Mouse (Mus musculus): ENCODE results near the gene Tomm6. TPM values are rescaled to one million over a fixed set of nuclear protein-coding genes. Genes with fewer than 3 reads are reported as not detected.
"Not testable (repeated sequence)": the region's sequence is repeated elsewhere in the genome, so short reads cannot be mapped to it uniquely, and the experiment has no call there.

Gene Tomm6
- polyA plus RNA-seq, 1 experiment, result 11.4 TPM

GRCm38 (mm10) chr17:47669166-47669565 is 19.0 kb downstream of the Tomm6 start:
- peaks cover 56% of the 10 kb centered on the region for H3K36me3 ChIP-seq (ENCODE audit: control insufficient read depth)
- H3K27me3 ChIP-seq (ENCODE audit: control insufficient read depth), result peaks cover 24% of the 10 kb centered on the region
- H3K4me3 ChIP-seq (replicated peaks), result no peak overlapping the region
- no peak for TF ChIP-seq GATA1 (IDR thresholded peaks at IDR 0.05; ENCODE audit: low read length)
- TF ChIP-seq TAL1 (IDR thresholded peaks at IDR 0.05; ENCODE audit: low read length), result no peak
- no peaks in the 10 kb centered on the region for H3K9me3 ChIP-seq (ENCODE audit: control insufficient read depth, low read length)
- H3K4me1 ChIP-seq (ENCODE audit: control insufficient read depth), result peaks cover 13% of the 10 kb centered on the region

DNA sequence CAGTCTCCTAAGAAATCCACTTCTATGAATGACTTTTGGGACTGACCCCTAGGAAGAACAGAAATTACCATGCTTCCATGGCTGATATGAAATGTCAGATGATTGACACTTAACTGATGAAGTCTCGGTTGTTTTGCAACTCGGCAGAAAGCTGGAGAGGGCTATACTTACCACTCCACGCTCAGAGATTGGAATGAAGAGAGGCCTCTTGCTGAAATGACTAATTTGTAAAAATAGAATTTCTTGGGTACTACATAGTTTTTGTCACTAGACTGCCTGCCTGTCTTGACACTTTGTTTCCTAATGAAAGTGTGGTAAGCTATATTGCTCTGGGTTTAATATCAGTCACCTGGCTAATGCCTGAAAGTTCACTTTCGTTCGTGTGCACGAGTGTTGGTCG is 23.7 kb downstream of the Tomm6 start:
- no peaks in the 10 kb centered on the region for H3K27me3 ChIP-seq (ENCODE audit: control insufficient read depth)
- peaks cover 61% of the 10 kb centered on the region for H3K36me3 ChIP-seq (ENCODE audit: control insufficient read depth)
- H3K4me1 ChIP-seq (ENCODE audit: control insufficient read depth), result peaks cover 4% of the 10 kb centered on the region; the same call in 1 of the 2 replicates
- H3K9me3 ChIP-seq (ENCODE audit: control insufficient read depth, low read length), result no peaks in the 10 kb centered on the region
- no peak for TF ChIP-seq TAL1 (IDR thresholded peaks at IDR 0.05; ENCODE audit: low read length)
- no peak for TF ChIP-seq GATA1 (IDR thresholded peaks at IDR 0.05; ENCODE audit: low read length)
- no peak overlapping the region for H3K4me3 ChIP-seq (replicated peaks)

DNA sequence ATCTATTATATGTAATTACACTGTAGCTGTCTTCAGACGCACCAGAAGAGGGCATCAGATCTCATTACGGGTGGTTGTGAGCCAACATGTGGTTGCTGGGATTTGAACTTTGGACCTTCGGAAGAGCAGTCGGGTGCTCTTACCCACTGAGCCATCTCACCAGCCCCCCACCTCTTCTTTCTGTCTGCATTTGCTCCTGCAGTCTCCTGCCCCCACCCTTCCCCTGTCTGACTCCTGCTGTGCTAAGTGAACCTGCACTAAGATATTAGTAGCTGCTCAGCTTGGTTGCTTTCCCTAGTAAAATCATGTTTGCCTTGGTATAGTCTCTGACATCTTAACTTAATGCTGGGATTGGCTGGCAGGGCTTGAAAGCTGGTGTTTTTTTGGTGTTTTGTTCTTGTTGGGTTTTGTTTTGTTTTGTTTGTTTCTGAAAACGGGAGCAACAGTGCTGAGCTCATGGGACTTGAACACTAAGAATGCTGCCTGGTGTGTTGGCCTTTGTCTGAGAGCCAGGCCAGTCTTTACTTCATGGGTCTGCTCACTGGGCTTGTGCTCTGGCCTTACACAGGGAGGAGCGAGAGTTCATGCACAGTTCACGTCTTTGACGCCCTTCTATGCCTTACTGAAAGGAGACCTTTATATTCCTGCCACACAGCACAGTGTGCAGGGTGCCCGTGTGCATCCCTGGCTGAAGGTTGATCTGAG is 25.0 kb downstream of the Tomm6 start:
- no peaks in the 10 kb centered on the region for H3K9me3 ChIP-seq (ENCODE audit: control insufficient read depth, low read length)

GRCm38 (mm10) chr17:47658741-47659243 is 29.4 kb downstream of the Tomm6 start:
- H3K27me3 ChIP-seq (ENCODE audit: control insufficient read depth), result no peaks in the 10 kb centered on the region
- TF ChIP-seq TAL1 (IDR thresholded peaks at IDR 0.05; ENCODE audit: low read length) (no peak), GATA1 (IDR thresholded peaks at IDR 0.05; ENCODE audit: low read length) (no peak)
- H3K36me3 ChIP-seq (ENCODE audit: control insufficient read depth), result peaks cover 59% of the 10 kb centered on the region
- no peak overlapping the region for H3K4me3 ChIP-seq (replicated peaks)
- no peaks in the 10 kb centered on the region for H3K9me3 ChIP-seq (ENCODE audit: control insufficient read depth, low read length)
- peaks cover 2% of the 10 kb centered on the region; the same call in 1 of the 2 replicates for H3K4me1 ChIP-seq (ENCODE audit: control insufficient read depth)

More for the DNA sequence above, 25.0 kb downstream of the Tomm6 start:
- Histone ChIP-seq H3K4me1 (ENCODE audit: control insufficient read depth) (peaks cover 4% of the 10 kb centered on the region; the same call in 1 of the 2 replicates), H3K36me3 (ENCODE audit: control insufficient read depth) (peaks cover 65% of the 10 kb centered on the region), H3K27me3 (ENCODE audit: control insufficient read depth) (no peaks in the 10 kb centered on the region), H3K4me3 (replicated peaks) (no peak overlapping the region)
- TF ChIP-seq GATA1 (IDR thresholded peaks at IDR 0.05; ENCODE audit: low read length) (no peak), TAL1 (IDR thresholded peaks at IDR 0.05; ENCODE audit: low read length) (no peak)

DNA sequence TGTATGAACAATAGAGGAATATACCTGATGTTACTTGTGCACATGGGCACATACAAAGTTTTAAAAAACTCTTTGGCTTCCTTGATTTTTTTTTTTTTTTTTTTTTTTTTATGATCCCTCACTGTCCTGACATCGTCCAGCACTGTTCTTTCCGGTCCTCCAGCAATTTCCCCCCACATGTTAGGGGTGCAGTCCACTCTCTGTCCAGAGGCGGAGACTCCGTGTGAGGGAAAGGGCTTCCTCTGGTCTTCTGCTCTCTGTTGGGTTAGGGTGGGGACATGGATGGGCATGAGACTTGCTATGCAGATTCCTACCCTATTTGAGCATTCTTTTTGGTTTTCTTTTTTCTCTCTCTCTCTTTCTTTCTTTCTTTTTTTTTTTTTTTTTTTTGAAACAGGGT is 30.3 kb downstream of the Tomm6 start:
- Histone ChIP-seq H3K4me3 (replicated peaks) (no peak overlapping the region), H3K9me3 (ENCODE audit: control insufficient read depth, low read length) (no peaks in the 10 kb centered on the region), H3K4me1 (ENCODE audit: control insufficient read depth) (no peaks in the 10 kb centered on the region), H3K36me3 (ENCODE audit: control insufficient read depth) (peaks cover 62% of the 10 kb centered on the region), H3K27me3 (ENCODE audit: control insufficient read depth) (no peaks in the 10 kb centered on the region)
- TF ChIP-seq TAL1 (IDR thresholded peaks at IDR 0.05; ENCODE audit: low read length) (no peak), GATA1 (IDR thresholded peaks at IDR 0.05; ENCODE audit: low read length) (no peak)

DNA sequence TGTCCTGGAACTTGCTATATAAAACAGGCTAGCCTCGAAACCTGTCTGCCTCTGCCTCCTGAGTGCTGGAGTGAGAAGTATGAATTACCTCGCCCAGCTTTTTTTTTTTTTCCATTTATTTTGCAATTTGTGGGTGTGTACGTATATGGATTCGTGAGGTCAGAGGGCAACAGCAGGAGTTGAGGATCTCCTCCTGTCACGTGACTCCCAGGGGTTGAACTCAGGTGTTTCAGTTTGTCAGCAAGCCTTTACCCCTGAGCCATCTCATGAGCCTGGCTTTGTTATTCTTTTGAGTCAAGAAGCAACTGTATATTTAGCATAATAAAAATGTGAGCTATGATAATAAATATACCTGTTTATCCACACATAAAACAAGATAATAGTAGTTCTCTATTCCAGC is 32.5 kb downstream of the Tomm6 start:
- Histone ChIP-seq H3K9me3 (ENCODE audit: control insufficient read depth, low read length) (no peaks in the 10 kb centered on the region), H3K4me1 (ENCODE audit: control insufficient read depth) (no peaks in the 10 kb centered on the region), H3K36me3 (ENCODE audit: control insufficient read depth) (peaks cover 67% of the 10 kb centered on the region), H3K27me3 (ENCODE audit: control insufficient read depth) (no peaks in the 10 kb centered on the region), H3K4me3 (replicated peaks) (no peak overlapping the region)
- TF ChIP-seq GATA1 (IDR thresholded peaks at IDR 0.05; ENCODE audit: low read length), result no peak
- TF ChIP-seq TAL1 (IDR thresholded peaks at IDR 0.05; ENCODE audit: low read length), result no peak

- not testable (repeated sequence) for H3K27me3 ChIP-seq (ENCODE audit: control insufficient read depth); H3K9me3 ChIP-seq (ENCODE audit: control insufficient read depth, low read length); H3K4me3 ChIP-seq (replicated peaks); H3K4me1 ChIP-seq (ENCODE audit: control insufficient read depth)
- H3K36me3 ChIP-seq (ENCODE audit: control insufficient read depth), result peaks cover 67% of the 10 kb centered on the region
Measured at GRCm38 (mm10) chr17:47654346-47654745, 33.8 kb downstream of the Tomm6 start.

DNA sequence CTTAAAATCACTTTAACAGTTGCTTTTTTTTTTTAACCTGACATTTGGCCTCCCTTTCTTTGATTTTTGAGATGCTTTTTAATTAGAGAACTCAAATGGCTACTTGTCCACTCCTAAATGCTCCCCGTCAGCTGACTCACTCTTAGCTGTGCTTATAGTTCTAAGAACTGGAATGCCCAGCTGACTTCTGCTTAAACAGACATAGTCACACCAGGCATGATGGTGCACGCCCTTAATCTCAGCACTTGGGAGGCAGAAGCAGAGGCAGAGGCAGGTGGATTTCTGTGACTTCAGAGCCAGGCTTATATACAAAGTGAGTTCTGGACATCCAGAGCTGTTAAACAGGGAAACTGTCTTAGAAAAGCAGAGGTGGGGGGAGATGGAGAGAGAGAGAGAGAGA is 36.2 kb downstream of the Tomm6 start:
- Histone ChIP-seq H3K27me3 (ENCODE audit: control insufficient read depth) (no peaks in the 10 kb centered on the region), H3K36me3 (ENCODE audit: control insufficient read depth) (peaks cover 78% of the 10 kb centered on the region), H3K9me3 (ENCODE audit: control insufficient read depth, low read length) (no peaks in the 10 kb centered on the region), H3K4me3 (replicated peaks) (no peak overlapping the region), H3K4me1 (ENCODE audit: control insufficient read depth) (peaks cover 8% of the 10 kb centered on the region)
- TF ChIP-seq GATA1 (IDR thresholded peaks at IDR 0.05; ENCODE audit: low read length), result no peak
- TF ChIP-seq TAL1 (IDR thresholded peaks at IDR 0.05; ENCODE audit: low read length), result no peak

DNA sequence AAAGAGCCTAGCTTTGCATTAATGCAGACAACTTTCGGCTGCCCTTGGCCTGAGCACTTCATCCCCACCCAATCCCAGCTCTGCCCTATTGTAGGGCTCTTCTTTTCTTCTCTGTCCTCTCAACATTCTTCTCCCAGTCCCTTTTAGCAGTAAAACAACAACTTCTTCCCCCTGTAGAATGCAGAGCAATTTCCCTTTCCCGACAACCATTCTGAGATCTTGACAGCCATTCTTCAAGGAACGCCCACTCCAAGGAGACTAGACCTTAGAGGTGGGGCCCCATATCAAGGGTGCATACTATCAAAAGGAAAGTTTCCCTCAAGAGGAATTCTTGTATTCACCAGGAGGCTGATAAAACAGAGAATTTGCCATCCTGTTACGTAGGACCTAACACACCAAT is 39.2 kb downstream of the Tomm6 start:
- no peaks in the 10 kb centered on the region for H3K9me3 ChIP-seq (ENCODE audit: control insufficient read depth, low read length)
- peaks cover 64% of the 10 kb centered on the region for H3K36me3 ChIP-seq (ENCODE audit: control insufficient read depth)
- H3K27me3 ChIP-seq (ENCODE audit: control insufficient read depth), result no peaks in the 10 kb centered on the region
- H3K4me3 ChIP-seq (replicated peaks), result no peak overlapping the region
- TF ChIP-seq GATA1 (IDR thresholded peaks at IDR 0.05; ENCODE audit: low read length), result no peak
- TF ChIP-seq TAL1 (IDR thresholded peaks at IDR 0.05; ENCODE audit: low read length), result no peak
- peaks cover 22% of the 10 kb centered on the region for H3K4me1 ChIP-seq (ENCODE audit: control insufficient read depth)

Measured in erythroblast, embryonic 14.5 days (primary cell).